Mouse (Mus musculus): ENCODE results near the gene Pga5.

DNA sequence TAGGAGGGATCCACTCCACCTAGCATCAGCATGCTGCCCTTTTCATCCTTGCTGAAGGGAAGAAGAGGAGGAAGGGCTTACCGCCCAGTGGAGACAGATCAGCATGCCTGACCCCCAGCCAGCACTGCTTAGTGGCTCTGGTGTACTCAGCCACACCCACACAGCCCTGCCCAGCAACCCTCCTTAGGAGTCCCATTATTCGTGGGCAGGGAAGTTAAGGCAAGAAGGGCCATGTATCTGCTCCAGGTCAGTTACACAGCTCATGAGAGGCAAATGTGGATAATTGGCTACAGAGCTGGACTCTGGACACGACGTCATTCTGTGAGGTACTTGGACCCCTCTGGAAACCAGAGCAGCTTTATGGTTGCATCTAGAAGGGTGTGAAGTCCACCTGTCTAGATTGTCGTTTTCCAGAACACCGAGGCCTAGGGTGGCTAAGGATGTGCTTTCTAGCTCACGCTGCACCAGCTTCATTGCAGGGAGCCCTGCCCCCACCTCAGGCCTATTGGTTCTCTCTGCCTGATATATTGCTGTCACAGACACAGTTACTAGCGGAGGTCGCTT lies 5.9 kb downstream of the Pga5 start:
- no peak for TF ChIP-seq CTCF (IDR thresholded peaks at IDR 0.05; ENCODE audit: control insufficient read depth, insufficient read depth, insufficient replicate concordance, low read depth, low read length)
- no peak for TF ChIP-seq POLR2A (IDR thresholded peaks at IDR 0.05; ENCODE audit: control insufficient read depth, low read depth, low read length)

Data from testis, adult 2 months (tissue).